Mouse (Mus musculus) erythroid progenitor cell, adult 5-6 weeks (primary cell): Measurements from ENCODE around the gene F830045P16Rik. TPM values are rescaled to one million over a fixed set of nuclear protein-coding genes. Genes with fewer than 3 reads are reported as not detected.

ENCODE experiments used
- ATAC-seq: replicated peaks from 2 replicates; pipeline ENCODE4 v1.8.0; 2016; ENCODE audit warnings: moderate number of reproducible peaks, mild to moderate bottlenecking, moderate TSS enrichment, inconsistent platforms; ENCODE audit not compliant: poor library complexity, low FRiP score, severe bottlenecking
- total RNA-seq, 2 experiments: library from RNA; stranded (forward) in 1 of 2; stranded (reverse) in 1 of 2; fragments of 150-400 nt in 1 of 2; fragments of 186-747, 209-891 nt in 1 of 2; gene quantifications; 2 replicates each; pipeline versions ENCODE4 v1.2.3 to v1.2.4; 2015 to 2017; ENCODE audit warnings: low replicate concordance in 2 of 2

The F830045P16Rik gene
- total RNA-seq, 2 experiments from 2014 or later, result not detected

DNA sequence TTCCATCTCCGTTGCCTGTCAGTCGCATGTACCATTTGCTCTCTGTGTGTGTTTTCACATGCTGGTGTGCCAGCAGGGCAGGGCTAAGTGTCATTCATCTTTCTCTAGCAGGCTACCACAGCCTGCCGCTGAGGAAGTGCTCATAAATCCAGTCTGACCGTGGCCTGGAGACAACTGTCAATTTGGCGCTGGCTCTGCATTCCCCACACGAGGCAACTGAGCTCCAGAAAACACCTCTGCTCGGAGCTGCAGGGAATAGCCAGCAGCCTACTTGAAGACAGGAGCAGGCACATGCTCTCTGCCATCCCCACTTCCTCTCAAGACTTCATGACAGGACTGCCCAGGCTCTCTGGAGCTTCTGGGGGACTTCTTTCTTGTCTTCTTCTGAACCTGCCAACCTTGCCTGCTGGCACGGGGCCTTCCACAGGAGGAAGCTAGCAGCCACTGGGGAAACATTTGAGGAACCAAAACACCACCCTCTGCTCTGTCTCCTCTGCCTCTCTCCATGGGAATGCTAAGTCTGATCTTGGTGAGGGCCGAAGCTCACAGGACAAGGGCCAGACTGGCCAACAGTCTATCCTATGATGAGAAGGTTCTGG lies 13.2 kb upstream of the F830045P16Rik start:
- no peak for ATAC-seq

DNA sequence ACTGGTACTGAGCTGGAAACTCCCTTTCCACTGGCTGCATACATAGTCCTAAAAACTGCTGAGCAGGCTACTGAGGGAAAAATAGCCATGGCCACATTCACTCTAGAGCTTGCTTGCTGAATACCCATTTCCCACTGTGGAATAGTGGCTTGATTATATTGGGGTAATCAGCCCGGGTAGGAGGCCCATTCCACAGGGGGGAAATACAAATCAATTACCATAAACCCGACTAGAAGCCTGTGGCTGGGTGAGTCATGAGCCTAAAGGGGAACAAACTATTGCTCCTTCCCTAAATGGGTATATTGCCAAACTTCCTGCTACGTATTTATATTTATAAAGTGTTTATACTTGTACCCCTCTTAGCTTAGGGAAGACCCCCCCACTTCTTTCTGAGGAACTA lies 10.4 kb upstream of the F830045P16Rik start:
- ATAC-seq, result no peak

DNA sequence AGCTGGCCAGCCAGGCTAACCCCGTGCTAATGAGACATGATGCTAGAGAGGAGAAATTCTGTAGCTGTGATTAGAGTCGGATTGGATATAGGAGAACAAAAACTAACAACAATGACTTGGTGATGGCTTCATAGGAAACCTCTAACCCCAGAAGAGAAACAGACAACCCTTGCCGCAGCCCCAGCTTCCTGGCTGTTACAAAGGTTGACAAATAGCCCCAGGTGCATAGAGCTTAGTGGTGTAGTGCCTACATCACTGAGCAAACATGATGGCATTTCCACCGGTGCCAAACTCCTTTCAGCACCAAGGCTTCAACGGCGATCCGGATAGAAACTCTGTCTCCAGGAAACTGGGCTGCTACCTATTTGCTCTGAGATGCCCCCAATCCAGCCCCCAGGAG lies 9.2 kb upstream of the F830045P16Rik start:
- ATAC-seq, result no peak

DNA sequence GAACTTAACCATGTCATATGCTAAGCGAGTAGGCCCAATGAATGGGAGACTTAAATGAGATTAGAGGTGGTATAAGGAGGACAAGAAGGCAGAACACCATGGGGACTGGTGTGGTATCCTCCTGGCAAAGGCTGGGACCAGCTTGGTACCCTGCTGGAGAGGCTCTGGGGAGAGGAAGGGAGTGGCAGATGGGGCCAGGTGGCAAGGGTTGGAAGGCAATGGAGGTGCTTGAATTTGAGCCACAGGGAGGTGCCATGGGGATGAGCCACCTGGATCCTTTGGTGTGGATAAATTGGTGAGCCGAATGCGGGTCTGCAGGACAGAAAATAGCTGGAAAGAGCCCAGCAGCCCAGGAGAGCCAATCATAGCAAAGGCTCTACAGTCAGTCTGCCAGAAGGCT lies 8.5 kb upstream of the F830045P16Rik start:
- ATAC-seq, result no peak

DNA sequence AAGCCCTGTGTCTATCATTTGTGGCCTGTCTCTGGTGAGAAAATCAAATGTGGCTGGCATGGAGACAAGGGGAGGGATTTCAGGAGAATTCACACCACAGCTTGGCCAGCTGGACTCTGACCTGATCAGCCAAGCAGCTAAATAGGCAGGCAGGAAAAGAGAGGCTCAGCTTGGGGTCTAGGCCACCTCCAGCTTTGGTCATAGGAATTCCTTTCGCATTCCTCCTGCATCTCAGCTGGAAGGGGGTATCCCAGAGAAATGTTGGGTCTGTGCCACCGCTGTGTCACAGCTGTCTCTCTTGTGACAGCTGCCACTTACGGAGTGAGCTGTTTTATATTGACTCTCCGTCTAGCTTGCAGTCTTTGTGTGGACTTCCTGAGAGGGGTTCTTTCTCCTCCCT lies 8.0 kb upstream of the F830045P16Rik start:
- ATAC-seq, result no peak

DNA sequence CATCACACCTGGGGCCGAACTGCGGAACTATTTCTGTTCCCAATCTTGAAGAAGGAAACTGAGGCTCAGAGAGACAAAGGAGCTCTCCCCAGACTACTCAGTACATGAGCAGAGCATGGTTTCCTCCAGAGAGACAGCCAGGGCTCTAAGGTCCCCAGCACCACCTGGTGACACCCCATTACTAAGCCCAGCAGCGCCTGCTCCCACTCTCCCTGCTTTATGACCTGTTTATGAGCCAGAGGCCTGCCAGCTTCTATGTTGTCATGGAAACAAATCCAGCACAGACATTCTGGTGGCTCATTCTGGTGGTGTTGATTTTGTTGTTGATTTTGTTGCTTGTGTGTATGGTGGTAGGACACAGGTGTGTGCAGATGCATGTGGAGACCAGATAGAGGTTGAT lies 3.6 kb upstream of the F830045P16Rik start:
- no peak for ATAC-seq

DNA sequence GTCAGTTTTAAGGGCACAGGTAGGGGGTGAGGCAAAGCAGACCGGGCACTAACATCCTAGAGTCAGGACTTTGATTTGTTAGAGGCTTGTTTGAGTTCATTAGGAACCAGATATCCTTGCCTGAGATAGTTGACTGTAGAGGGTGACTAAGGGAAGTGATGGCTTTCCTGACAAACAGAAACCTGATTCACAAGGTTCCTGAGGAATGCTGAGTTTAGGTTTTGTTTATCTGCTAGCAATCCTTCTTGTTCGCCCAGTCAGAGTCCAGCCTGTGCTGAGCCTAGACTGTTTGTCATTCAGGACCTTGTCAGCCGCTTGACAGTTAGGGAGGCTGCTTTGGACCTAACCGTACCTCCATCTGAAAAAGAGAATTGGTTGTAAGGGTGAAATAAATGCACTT lies 2.8 kb upstream of the F830045P16Rik start:
- no peak for ATAC-seq

DNA sequence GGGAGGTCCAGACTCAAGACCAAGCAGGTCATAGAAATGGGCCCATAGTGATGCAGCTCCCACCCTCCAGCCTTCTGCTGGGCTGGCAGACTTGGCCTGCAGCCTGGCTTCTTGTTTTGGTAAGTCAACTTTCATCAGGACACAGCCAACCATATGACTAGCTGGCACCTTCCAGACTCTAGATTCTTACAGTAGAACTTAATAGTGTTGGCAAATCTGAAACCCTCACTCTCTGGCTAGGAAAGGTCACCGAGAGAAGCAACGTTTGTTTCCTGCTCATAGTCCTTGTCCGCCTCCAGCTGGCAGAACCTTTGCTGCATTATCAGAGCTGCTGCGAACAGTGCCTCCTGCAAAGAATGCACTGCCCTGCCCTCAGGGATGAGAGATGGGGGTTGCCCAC lies 1.5 kb upstream of the F830045P16Rik start:
- ATAC-seq, result no peak

DNA sequence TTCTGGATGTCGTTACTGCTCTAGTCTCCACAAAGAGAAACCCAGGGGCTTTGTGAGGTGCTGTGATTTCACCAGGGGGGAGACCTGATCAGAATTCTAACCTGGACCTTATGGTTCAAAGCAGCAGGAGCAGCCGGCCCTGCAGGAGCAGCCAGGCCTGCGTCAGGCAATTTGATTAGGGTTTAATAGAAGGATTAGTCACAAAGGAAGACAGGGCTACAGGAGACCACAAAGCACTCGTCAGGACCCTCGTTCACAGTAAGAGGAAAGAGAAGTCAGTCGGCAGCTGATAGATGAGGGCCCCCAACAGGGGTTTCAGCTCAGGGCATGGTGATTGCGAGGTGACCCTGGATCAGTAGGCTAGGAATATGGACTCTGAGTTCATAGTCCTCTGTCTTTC lies 958 bp upstream of the F830045P16Rik start:
- ATAC-seq, result no peak

DNA sequence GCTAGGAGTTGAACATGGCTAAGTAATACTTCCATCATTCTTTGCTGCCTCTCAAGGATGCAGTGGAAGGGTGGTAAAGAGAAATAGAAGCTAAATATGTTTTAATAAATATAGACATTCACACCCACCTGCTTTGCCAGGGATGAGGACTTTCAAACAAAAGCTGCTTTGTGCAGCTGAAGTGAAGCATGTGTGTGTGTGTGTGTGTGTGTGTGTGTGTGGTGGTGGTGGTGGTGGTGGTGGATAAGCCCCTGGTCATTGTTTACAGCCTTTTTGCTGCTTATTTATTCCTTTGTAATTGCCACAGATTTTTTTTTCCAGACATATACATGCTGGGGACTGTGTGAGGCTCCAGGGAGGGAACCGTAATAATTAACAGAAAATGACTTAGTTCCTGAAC lies 524 bp upstream of the F830045P16Rik start:
- ATAC-seq, result no peak

DNA sequence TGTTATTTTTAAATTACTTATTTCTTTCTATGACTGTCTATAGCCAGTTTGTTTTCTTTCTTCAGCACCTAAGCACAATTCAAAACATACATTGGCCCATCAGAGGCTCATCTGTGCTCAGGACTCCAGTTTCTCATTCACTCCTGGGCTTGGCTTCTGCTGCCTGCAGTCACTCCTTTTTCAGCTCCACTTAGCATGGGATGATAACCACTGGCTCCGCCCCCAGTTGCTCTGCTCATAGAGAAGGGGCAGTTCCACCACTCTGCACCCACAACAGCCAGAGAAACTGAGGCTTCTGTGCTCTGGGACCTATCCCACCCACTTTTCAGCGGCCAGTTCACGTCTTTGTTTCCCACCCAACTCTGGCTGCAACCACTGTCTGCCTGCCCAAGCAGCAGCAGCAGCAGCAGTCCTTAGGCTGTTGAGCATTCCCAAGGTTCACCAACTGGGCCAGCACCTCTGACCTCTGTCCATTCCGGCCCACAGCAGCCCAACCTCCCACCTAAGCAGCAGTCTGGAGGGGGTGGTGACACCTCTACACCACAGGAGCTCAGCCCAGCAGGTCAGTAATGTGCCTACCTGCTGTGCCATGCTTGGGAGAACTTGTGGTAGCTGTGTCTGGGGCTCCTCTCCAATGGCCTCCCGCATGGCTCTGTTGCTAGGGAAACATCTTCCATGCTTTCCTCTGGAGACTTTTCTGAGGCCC lies 1.4 kb downstream of the F830045P16Rik start:
- ATAC-seq, result no peak

DNA sequence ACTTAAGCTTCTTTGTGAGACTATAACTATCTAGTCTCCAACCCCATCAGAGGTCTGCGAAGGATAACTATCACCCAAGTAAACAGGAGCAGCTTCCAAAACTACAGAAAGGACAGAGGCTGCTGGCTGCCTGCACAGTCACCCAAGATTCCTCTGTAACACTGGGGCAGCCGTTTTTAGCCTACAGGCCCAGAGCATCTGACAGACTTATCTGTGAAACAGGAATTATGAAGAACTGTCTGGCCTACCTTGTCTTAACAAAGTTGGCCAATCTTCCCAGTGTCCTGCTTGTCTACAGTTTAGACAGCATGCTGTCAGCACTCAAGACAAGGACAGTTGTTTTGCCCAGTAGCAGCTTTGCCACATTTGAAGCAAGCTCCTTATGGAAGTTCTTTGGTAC lies 4.5 kb downstream of the F830045P16Rik start:
- ATAC-seq, result no peak

DNA sequence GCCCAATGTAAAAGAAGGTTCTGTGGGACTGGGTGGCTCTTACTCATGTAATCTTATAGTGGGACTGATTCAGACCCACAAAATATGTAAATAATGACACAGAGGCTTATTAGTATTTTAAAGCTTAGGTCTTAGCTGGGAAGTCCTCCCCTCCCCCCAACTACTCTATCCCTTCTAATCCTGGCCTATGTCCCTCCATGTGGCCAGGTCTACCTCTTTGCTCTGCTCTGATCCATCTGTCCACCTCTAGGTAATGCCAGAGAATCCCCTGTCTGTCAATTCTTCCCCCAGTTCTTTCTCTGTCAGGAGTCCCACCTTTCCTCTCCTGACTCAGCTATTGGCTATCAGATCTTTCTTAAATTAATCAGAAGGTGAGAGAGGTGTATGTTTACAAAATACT lies 5.3 kb downstream of the F830045P16Rik start:
- no peak for ATAC-seq

DNA sequence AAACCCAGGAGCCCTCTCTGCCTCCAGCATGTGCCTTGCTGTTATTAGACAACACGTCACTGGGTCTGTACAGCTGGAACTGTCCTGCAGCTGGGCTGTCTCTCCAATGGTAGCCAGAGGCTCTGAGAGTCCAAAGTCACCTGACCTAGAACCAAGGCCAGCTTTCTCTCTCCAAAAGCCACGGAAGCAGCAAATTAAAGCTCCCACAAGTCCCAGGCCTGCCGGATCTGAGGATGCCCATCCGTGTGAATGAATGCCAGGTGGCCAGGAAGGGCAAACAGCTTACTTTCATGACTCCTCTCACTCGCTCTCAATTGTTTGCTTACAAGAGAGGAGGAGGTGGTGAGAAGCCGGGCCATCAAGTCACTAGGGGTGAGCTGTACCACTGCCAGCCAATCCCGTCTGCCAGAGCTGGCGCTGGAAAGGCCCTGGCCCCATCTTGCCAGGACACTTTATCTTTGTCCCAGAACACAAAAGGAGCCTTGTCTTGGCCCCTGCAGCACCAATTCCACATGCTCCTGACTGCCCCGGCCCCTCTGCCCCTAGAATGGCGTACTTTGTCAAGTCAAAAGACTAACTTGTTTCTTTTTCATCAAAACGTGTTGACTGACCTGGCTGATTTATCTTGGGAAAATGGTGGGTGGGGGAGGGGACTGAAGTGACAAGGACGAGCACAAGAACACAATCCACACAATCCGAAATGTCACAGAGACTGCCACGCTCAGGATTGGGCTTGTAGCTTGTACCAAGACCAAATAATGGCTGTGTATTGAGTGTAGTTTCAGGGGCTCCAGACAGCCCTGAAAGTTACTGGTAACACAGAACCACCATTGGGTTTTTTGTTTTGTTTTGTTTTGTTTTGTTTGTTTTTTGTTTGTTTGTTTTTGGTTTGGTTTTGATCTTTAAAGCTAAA lies 6.8 kb downstream of the F830045P16Rik start:
- no peak for ATAC-seq

DNA sequence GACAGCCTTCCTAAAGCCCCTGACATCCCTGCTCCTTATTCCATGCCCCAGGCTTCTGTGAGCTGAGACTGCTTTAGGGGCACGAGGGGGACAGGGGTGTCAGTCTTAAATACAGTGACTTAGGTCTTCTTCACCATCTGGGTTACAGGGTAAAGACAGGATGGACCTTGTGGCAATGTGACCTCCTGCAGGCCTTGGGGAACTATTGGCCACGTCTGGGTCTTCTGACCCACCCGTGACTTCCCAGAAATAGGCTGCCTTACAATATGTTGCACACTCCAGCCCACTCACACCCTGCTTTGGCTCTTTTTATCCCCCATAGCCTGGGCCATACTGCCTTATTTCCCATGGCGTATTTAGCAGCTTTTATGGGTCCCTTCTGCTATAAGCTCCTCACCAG lies 8.5 kb downstream of the F830045P16Rik start:
- ATAC-seq, result no peak

DNA sequence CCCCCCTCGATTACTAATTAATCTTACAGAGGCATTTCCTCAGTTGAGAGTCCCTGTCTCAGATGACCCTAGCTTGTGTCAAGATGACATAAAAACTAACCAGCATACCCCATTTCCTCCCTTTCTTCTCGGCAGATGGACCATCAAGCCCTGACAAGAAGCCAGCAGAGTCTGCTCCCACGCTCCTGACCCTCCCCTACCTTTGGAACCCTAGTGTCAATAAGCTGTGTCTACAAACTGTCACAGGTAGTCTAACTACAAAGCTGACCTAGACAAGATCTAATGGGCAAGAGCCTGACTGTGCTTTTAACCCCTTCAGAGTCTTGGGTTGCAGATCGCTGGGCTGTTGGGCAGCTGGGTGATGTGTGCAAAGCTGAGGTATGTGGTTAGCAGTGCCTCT lies 10.1 kb downstream of the F830045P16Rik start:
- ATAC-seq, result no peak

DNA sequence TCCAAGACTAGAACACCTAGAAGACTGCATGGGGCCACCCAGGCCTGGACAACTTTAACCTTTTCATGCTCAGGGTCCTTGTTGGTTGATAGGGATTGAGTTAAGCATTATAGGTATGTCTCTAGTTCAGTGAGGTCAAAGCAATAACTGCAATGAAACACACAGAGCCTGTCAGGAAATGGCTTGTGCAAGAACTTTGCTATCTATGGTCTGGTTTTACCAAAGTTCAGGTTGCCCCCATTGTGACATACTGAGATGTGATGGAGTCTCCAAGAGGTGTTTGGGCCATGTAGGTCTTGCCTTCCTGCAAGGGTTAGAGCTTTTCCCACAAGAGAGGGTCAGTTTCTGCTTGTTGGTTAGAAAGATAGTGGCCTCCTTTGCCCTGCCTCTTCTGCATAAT lies 10.8 kb downstream of the F830045P16Rik start:
- ATAC-seq, result no peak

DNA sequence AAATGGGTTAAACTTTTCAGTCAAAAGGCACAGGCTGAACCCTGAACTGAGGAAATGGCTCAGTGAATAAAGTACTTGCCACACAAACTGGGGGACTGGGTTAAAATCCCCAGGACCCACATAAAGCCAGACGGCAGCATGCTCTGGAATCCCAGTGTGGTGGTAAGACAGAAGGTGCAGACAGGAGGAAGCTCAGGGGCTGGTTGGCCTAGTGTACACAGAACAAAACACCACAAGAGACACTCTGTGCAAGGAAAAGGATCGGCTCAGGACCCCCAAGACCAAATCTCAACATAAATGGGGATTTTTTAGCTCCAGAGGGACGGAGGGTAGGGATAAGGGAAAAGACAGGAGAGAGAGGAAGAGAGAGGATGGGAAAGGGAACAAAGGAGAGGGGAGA lies 17.9 kb downstream of the F830045P16Rik start:
- ATAC-seq, result no peak

DNA sequence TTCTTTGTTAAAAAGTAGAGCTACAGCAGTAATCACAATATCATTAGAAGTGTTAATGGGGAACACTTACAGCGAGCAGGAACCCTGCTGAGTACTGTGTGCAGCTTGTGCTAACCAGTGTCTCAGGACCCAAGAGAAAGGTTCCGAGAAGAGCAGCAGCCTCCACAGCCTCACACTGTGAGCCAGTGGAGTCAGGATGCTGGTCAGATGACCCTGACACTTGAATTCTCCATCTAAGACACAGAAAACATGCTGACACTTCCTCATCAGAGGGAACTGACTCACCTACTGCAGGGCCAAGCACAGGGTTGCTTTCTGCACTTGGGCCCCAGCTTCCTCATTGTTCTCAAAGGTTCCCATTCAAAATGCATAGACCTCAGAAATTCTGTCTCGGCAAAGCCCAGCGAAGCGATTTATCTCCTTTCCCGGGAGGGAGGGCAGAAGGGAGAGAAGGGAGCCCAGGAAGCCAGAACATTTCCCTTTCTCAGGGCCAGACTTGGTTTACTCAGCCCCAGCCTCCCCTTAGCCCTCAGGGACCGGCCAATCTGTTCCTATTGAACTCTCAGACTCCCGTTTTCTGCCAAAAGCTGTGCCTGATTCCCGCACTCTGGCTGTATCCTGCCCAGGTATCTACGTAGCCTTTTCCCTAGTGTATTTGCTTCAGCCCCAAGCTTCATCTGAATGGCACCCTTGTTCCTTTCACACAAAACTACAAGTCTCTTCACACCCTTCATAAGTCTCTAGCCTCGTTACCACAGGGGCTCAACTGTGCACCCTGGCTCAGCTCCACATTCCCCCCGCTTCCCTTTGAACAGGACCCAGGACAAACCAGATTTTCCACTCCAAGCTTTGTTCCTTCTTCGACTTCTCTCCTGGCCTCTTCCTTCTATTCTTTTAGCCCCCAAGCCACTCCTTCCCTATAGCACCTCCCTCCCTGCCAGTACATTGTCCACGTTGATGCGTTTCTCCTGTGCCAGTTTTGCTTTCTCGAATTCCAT lies 21.2 kb downstream of the F830045P16Rik start:
- no peak for ATAC-seq

DNA sequence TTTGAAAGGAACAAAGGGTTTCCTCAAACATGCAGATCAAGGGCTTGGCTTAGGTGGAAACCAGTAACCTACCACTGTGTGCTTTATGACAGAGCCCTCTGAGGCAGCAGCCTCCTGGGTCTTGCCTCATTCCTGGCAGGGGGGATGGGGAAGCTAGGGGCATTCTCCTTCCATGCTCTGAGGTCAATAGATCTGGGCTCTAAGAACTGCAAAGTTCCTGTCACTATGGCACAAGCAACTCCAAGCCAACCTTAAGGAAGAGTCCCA lies 22.1 kb downstream of the F830045P16Rik start:
- no peak for ATAC-seq
